Mouse (Mus musculus) MEL (cell line): ENCODE data around the gene Rnf151. TPM values are rescaled to one million over a fixed set of nuclear protein-coding genes. Genes with fewer than 3 reads are reported as not detected.

Experiments
- DNase-seq: peaks from one replicate; pipeline ENCODE4 v3.0.0; 2011; ENCODE audit warnings: low read depth, low spot score
- H3K27ac ChIP-seq: 2 replicates; pipeline ENCODE4 v1.5.1; 2012; ENCODE audit warnings: low read depth, mild to moderate bottlenecking, control low read depth, low read length, moderate library complexity; ENCODE audit not compliant: control insufficient read depth
- H3K27me3 ChIP-seq, 2 experiments: fragments of 150-350 bp in 1 of 2; sonication (generic) in 1 of 2; 2 replicates each; pipeline ENCODE4 v1.6.1; 2012; ENCODE audit warnings: low read length in 2 of 2, mild to moderate bottlenecking in 2 of 2, improper control_type of control experiment in 1 of 2, moderate library complexity in 1 of 2; ENCODE audit not compliant: insufficient read depth in 2 of 2, control insufficient read depth in 1 of 2
- H3K36me3 ChIP-seq, 2 experiments: 2 replicates each; pipeline ENCODE4 v1.6.1; 2012 to 2014; ENCODE audit warnings: low read length in 2 of 2, improper control_type of control experiment in 1 of 2, inconsistent platforms in 1 of 2, mild to moderate bottlenecking in 1 of 2; ENCODE audit not compliant: insufficient read depth in 2 of 2, control insufficient read depth in 1 of 2
- H3K4me1 ChIP-seq, 2 experiments: fragments of 150-350 bp in 1 of 2; sonication (generic) in 1 of 2; 2 replicates each; pipeline ENCODE4 v1.6.1; 2012; ENCODE audit warnings: low read length in 2 of 2, improper control_type of control experiment in 1 of 2, mild to moderate bottlenecking in 1 of 2; ENCODE audit not compliant: insufficient read depth in 2 of 2, control insufficient read depth in 1 of 2
- H3K4me3 ChIP-seq, 2 experiments: fragments of 150-350 bp in 1 of 2; sonication (generic) in 1 of 2; 2 replicates each; pipeline ENCODE4 v1.5.1; 2012; ENCODE audit warnings: low read depth in 2 of 2, low read length in 2 of 2, mild to moderate bottlenecking in 2 of 2, moderate library complexity in 2 of 2, control low read depth in 1 of 2, improper control_type of control experiment in 1 of 2; ENCODE audit not compliant: control insufficient read depth in 1 of 2, insufficient read depth in 1 of 2
- H3K79me2 ChIP-seq: 2 replicates; pipeline ENCODE4 v1.6.1; 2012; ENCODE audit warnings: mild to moderate bottlenecking, low read length, moderate library complexity; ENCODE audit not compliant: control insufficient read depth, poor library complexity, insufficient read depth
- H3K9ac ChIP-seq: 2 replicates; pipeline ENCODE4 v1.6.1; 2012; ENCODE audit warnings: low read depth, mild to moderate bottlenecking, control low read depth, low read length, moderate library complexity; ENCODE audit not compliant: control insufficient read depth, poor library complexity, severe bottlenecking
- H3K9me3 ChIP-seq: fragments of 150-350 bp; sonication (generic); replicated peaks from 2 replicates; pipeline ENCODE4 v1.6.1; 2012; ENCODE audit warnings: mild to moderate bottlenecking, low read length, improper control_type of control experiment, moderate library complexity; ENCODE audit not compliant: insufficient read depth
- CHD1 ChIP-seq: IDR thresholded peaks from 2 replicates; pipeline ENCODE4 v1.6.1; 2012; ENCODE audit warnings: low read depth, mild to moderate bottlenecking, inconsistent platforms, low read length, improper control_type of control experiment
- CHD2 ChIP-seq: IDR thresholded peaks from 2 replicates; pipeline ENCODE4 v1.6.1; 2011; ENCODE audit warnings: low read length, improper control_type of control experiment
- CTCF ChIP-seq, 3 experiments: IDR thresholded peaks in 2 of 3; conservative IDR thresholded peaks in 1 of 3; 2 replicates each; pipeline ENCODE4 v1.5.1; 2011 to 2012; ENCODE audit warnings: low read length in 3 of 3, low read depth in 2 of 3, mild to moderate bottlenecking in 2 of 3, improper control_type of control experiment in 1 of 3, inconsistent platforms in 1 of 3, mixed read lengths in 1 of 3, moderate library complexity in 1 of 3; ENCODE audit not compliant: control insufficient read depth in 1 of 3, insufficient read depth in 1 of 3, poor library complexity in 1 of 3, severe bottlenecking in 1 of 3
- EP300 ChIP-seq, 2 experiments: IDR thresholded peaks; 2 replicates each; pipeline ENCODE4 v1.6.1; 2011; ENCODE audit warnings: improper control_type of control experiment in 2 of 2, low read length in 2 of 2, low read depth in 1 of 2, mild to moderate bottlenecking in 1 of 2
- KAT2A ChIP-seq: conservative IDR thresholded peaks from 2 replicates; pipeline ENCODE4 v1.6.1; 2012; ENCODE audit warnings: low read depth, low read length, improper control_type of control experiment, inconsistent platforms
- MAFK ChIP-seq: IDR thresholded peaks from 2 replicates; pipeline ENCODE4 v1.6.1; 2011; ENCODE audit warnings: low read depth, mild to moderate bottlenecking, low read length, improper control_type of control experiment, borderline replicate concordance
- MEF2A ChIP-seq: IDR thresholded peaks from 2 replicates; pipeline ENCODE4 v1.6.1; 2014; ENCODE audit warnings: low read depth, mild to moderate bottlenecking, inconsistent platforms, low read length, improper control_type of control experiment; ENCODE audit not compliant: poor library complexity, insufficient replicate concordance, severe bottlenecking; ENCODE audit errors: extremely low read depth
- MXI1 ChIP-seq: IDR thresholded peaks from 2 replicates; pipeline ENCODE4 v1.6.1; 2011; ENCODE audit warnings: mild to moderate bottlenecking, low read depth, low read length, improper control_type of control experiment
- MYB ChIP-seq: IDR thresholded peaks from 2 replicates; pipeline ENCODE4 v1.6.1; 2011; ENCODE audit warnings: mild to moderate bottlenecking, low read depth, low read length, improper control_type of control experiment
- MYC ChIP-seq: IDR thresholded peaks from 2 replicates; pipeline ENCODE4 v1.6.1; 2011; ENCODE audit warnings: low read depth, mild to moderate bottlenecking, low read length, improper control_type of control experiment, moderate library complexity
- NELFE ChIP-seq: IDR thresholded peaks from 2 replicates; pipeline ENCODE4 v1.6.1; 2011; ENCODE audit warnings: low read depth, low read length, improper control_type of control experiment
- SIN3A ChIP-seq: IDR thresholded peaks from 2 replicates; pipeline ENCODE4 v1.6.1; 2012; ENCODE audit warnings: low read length, improper control_type of control experiment, inconsistent platforms
- TAL1 ChIP-seq: IDR thresholded peaks from 2 replicates; pipeline ENCODE4 v1.6.1; 2012; ENCODE audit warnings: mild to moderate bottlenecking, inconsistent platforms, low read length, moderate library complexity, mixed read lengths
- TCF12 ChIP-seq: IDR thresholded peaks from 2 replicates; pipeline ENCODE4 v1.6.1; 2014; ENCODE audit warnings: low read depth, mild to moderate bottlenecking, inconsistent platforms, low read length, improper control_type of control experiment, moderate library complexity
- USF1 ChIP-seq: IDR thresholded peaks from 2 replicates; pipeline ENCODE4 v1.6.1; 2014; ENCODE audit warnings: low read depth, mild to moderate bottlenecking, inconsistent platforms, low read length, improper control_type of control experiment, moderate library complexity
- USF2 ChIP-seq, 2 experiments: IDR thresholded peaks; 2 replicates each; pipeline ENCODE4 v1.6.1; 2011 to 2012; ENCODE audit warnings: improper control_type of control experiment in 2 of 2, low read length in 2 of 2, borderline replicate concordance in 1 of 2, inconsistent platforms in 1 of 2, low read depth in 1 of 2, mild to moderate bottlenecking in 1 of 2; ENCODE audit not compliant: insufficient read depth in 1 of 2
- ZKSCAN1 ChIP-seq: IDR thresholded peaks from 2 replicates; pipeline ENCODE4 v1.6.1; 2012; ENCODE audit warnings: low read depth, mild to moderate bottlenecking, inconsistent platforms, low read length, improper control_type of control experiment, moderate library complexity
- ZMIZ1 ChIP-seq: IDR thresholded peaks from 2 replicates; pipeline ENCODE4 v1.6.1; 2012; ENCODE audit warnings: low read depth, mild to moderate bottlenecking, inconsistent platforms, low read length, improper control_type of control experiment, moderate library complexity
- ZNF384 ChIP-seq: IDR thresholded peaks from 2 replicates; pipeline ENCODE4 v1.6.1; 2012; ENCODE audit warnings: low read depth, mild to moderate bottlenecking, inconsistent platforms, low read length, improper control_type of control experiment
- polyA plus RNA-seq, 2 experiments: library from polyadenylated mRNA; stranded (reverse) in 1 of 2; unstranded in 1 of 2; fragments of >175 nt in 1 of 2; fragments of >200 nt in 1 of 2; gene quantifications; 2 replicates each; pipeline versions ENCODE4 v1.2.1 to v1.2.4; 2012; ENCODE audit warnings: low replicate concordance in 2 of 2, low read depth in 1 of 2; ENCODE audit not compliant: insufficient read length in 2 of 2, insufficient read depth in 1 of 2, missing spikeins in 1 of 2
- total RNA-seq: library from RNA; depleted of rRNA; stranded (reverse); fragments of 300-350 nt; gene quantifications from 2 replicates; pipeline ENCODE4 v1.2.3, GENCODE M21; 2012

The Rnf151 gene
- total and polyA plus RNA-seq, 3 experiments, result 0.23 to 0.40 TPM; not detected in 1

DNA sequence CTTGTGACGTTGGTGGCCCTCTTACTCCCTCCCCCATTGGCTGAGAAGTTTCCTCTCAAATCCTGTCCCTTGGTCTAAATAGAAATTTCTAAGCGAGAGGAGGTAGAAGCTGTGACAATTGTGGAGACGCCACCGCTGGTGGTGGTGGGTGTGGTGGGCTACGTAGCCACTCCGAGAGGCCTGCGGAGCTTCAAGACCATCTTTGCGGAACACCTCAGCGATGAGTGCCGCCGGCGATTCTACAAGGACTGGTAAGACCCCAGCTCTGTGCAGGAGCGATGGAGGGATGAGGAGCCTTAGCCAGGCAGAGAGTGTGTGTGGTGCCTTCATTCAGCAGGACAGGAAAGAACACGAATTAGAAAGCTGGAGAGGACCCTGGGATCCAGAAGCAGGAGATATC lies 12.9 kb upstream of the Rnf151 start:
- Histone ChIP-seq H3K27me3 (no peaks in the 10 kb centered on the region), H3K79me2 (no peaks in the 10 kb centered on the region)

DNA sequence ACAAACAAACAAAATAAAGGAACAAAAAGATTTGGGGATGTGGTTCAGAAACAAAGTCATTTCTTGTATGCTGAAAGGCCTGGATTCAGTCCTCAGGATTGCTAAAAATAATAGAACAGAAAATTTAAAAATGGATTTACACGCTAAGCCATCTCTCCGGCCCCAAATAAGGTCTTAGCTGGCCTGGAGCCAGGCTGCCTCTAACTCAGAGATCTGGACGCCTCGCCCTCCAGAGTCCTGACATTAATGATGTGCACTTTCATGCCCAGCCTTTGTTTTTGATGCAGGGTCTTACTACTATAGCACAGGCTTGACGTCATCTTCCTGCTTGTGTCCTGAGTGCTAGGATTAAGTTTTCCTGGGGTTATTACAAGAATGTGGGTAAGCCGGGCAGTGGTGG lies 11.2 kb upstream of the Rnf151 start:
- no peaks in the 10 kb centered on the region for H3K9me3 ChIP-seq
- H3K79me2 ChIP-seq, result peaks cover under 1% of the 10 kb centered on the region
- no peak overlapping the region for H3K27ac ChIP-seq
- no peak for DNase-seq
- peaks cover 0 to 5% of the 10 kb centered on the region in 2 experiments; a peak in 1 of 4 replicates for H3K36me3 ChIP-seq
- H3K9ac ChIP-seq, result no peak overlapping the region
- TF ChIP-seq KAT2A (no peak), MXI1 (no peak), TAL1 (no peak), MEF2A (no peak), SIN3A (no peak), ZKSCAN1 (no peak), MAFK (no peak), NELFE (no peak), USF1 (no peak), TCF12 (no peak), ZMIZ1 (no peak), CHD1 (no peak), EP300 (IDR thresholded peaks at IDR 0.05; ENCODE audit: low read depth in 1 of 2, low read length in 2 of 2) (no peak)
- peaks cover 0 to 12% of the 10 kb centered on the region in 2 experiments; a peak in 3 of 4 replicates for H3K4me1 ChIP-seq
- H3K27me3 ChIP-seq, result no peaks in the 10 kb centered on the region
- no peak overlapping the region for H3K4me3 ChIP-seq

More for the DNA sequence above, 12.9 kb upstream of the Rnf151 start:
- Histone ChIP-seq H3K36me3 (peaks cover 0 to 5% of the 10 kb centered on the region in 2 experiments; a peak in 1 of 4 replicates), H3K27ac (no peak overlapping the region), H3K4me1 (peaks cover 0 to 17% of the 10 kb centered on the region in 2 experiments; a peak in 3 of 4 replicates), H3K9ac (no peak overlapping the region), H3K9me3 (no peaks in the 10 kb centered on the region), H3K4me3 (no peak overlapping the region)
- TF ChIP-seq MEF2A, result no peak
- no peak for TF ChIP-seq MYB
- no peak for TF ChIP-seq USF1
- no peak for TF ChIP-seq CTCF (IDR thresholded peaks at IDR 0.05 in 2 of 3, conservative IDR thresholded peaks at IDR 0.05 in 1 of 3; ENCODE audit: control insufficient read depth in 1 of 3, insufficient read depth in 1 of 3, low read depth in 2 of 3, low read length in 3 of 3, poor library complexity in 1 of 3, severe bottlenecking in 1 of 3)
- TF ChIP-seq MYC, result no peak
- TF ChIP-seq CHD2, result no peak
- TF ChIP-seq EP300 (IDR thresholded peaks at IDR 0.05; ENCODE audit: low read depth in 1 of 2, low read length in 2 of 2), result no peak
- TF ChIP-seq SIN3A, result no peak
- TF ChIP-seq ZNF384, result no peak
- no peak for TF ChIP-seq USF2 (IDR thresholded peaks at IDR 0.05; ENCODE audit: borderline replicate concordance in 1 of 2, insufficient read depth in 1 of 2, low read depth in 1 of 2, low read length in 2 of 2)
- DNase-seq, result no peak
